Mouse (Mus musculus) adrenal gland (tissue): ENCODE measurements at regions not wholly inside any gene's neighbourhood (a gene's known extent, or its start where the extent isn't known, plus 50 kb on each side); places are given as distances from the start of the nearest gene placed in this dataset.

Source experiments
- intact Hi-C: fragments of 180-260 bp; cut with DNase I; formaldehyde crosslinking; loops from one replicate; pipeline ENCODE4 v1.15.1; 2025

- intact Hi-C loops: no loop called here
Measured at GRCm38 (mm10) chr13:32544986-32545740, 206.6 kb upstream of the Gmds start.

DNA sequence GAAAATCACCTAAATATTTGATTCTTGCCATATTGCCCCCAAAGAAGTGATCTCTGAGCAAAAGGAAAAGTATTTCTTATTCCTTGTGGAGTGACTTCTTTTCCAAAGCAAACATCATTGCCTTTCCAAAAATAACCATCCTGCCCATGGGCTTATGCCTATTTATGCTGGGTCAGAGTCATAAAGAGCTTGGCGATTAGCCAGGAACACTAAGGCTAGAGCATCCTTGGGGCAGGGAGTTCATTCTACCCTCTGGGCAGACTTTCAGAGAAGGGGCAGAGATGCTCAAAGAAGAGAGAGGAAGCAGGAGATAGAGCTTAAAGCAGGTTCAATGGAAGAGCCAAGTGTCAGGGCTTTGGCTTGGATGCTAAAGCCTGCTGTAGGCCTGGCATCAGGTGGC is 203.1 kb upstream of the Gmds start:
- intact Hi-C loops: no loop called here

GRCm38 (mm10) chr13:32536241-32536640 is 197.7 kb upstream of the Gmds start:
- intact Hi-C loops: no loop called here

DNA sequence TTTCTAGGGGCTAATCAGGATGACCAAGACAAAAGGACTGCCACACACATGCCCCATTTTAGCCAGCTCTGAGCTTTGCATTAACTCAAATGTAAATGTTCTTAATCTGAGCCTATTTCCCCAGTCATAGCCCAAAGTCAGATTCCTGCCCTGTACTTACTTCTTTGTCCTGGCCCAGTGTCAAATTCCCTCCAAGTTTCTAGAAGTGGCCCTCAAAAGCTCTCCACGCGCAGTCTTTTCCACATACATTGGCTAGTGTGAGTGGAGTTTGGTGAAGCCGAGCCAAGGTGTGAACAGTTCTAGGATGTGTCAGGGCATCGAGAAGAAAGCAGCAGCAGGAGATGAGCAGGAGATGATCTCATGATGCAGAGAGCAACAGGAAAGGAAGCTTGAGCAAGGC is 197.1 kb upstream of the Gmds start:
- intact Hi-C loops: no loop called here

- intact Hi-C loops: no loop called here
Measured at GRCm38 (mm10) chr13:32530926-32531512, 192.5 kb upstream of the Gmds start.

- intact Hi-C loops: no loop called here
Measured at GRCm38 (mm10) chr13:32518611-32519344, 180.2 kb upstream of the Gmds start.

DNA sequence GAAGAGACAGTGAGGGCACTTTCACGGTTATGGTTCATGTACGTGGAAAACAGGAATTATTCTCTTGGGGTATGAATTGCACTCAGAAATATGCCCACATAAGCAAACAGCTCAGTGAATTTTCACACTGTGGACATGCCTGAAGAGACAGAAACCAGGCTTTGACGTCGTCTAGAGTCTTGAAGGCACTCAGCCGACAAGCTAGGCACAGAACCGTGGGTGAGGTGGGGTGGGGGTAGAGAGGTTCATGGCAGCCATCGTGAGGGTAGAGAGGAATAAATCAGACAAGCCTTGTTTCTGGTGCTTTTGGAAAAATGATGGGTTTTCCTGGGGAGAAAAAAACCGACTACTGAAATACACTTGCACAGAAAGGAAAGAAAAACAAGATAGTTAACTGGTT is 179.0 kb upstream of the Gmds start:
- intact Hi-C loops: no loop called here

DNA sequence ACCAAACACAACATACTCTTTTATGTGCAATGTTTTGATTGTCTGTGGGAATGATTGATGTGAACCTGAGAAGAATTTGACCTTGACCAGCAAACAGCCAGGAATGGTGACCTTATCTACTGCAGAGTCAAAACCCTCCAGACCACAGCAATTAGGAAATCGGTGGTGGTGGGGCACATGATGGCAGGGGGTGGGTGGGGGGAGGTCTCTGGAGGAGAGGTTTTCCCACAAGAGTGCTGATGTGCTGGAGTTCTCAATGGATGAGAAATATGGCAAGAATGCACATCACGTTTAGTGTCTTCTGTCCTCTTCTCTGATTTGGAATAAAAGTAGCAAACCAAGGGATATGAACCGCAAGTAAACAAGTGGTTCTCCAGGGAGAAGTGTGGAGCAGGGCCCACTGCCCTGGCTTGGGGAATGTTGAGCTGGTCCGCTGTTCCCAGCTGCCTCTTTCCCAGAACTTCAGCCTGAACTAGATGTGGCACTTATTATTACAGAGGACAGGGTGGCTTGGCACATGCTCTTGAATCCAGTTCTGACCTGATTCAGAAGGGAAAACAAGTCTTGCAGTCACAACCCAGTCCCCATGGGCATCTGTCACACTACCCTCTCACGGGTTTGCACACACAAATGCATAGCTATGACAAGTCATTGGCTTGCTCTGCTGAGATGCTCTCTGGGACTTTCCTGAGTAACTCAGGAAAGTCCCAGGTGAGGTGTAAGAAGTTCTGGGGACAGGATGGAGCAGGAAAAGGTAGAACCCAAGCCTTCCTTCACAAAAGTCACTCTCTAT is 170.9 kb upstream of the Gmds start:
- intact Hi-C loops: no loop called here

DNA sequence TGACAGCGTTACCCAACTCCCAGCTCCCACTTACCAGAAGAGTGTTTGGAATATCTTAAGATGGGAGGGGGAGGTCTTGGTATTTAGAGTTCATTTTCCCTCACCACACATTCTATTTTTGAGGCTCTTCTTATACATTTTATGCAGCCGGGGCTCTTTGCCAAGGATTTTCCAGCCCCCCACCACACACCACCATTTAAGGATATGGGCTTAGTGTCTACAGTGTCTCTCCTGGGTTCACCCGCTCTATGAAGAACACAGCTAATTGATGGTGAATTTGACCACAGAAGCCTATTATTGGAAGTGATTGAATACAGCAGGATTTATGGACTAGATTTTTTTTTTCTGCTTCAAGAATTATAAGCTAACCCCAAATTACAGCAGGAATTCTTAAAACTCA is 169.9 kb upstream of the Gmds start:
- intact Hi-C loops: no loop called here

DNA sequence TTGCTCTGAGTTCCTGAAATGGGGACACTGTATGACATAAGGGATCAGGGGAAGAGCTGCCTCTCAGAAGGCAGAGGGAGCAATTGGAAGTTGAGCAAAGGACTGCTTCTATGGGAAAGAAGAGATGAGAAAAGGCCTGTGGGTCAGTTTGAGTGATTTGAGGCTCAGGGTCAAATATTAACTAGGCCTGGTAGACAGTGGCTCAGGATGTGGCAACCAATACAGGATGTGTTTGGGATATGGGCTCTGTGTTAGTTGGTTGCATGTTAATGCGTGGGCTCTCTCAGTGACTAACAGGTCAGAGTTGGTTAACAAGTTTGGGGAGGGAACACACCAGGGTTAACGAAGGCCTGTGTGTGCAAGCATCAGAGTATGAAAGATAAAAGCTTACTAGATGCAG is 169.3 kb upstream of the Gmds start:
- intact Hi-C loops: no loop called here

- intact Hi-C loops: loop anchor here (10.0 kb wide), 1 partner anchor 283 kb away; no protein-coding TSS in a partner anchor
Measured at GRCm38 (mm10) chr13:32498205-32498790, 159.8 kb upstream of the Gmds start.

GRCm38 (mm10) chr13:32496263-32496662 is 157.7 kb upstream of the Gmds start:
- intact Hi-C loops: loop anchor here (10.0 kb wide), 1 partner anchor 281 kb away; no protein-coding TSS in a partner anchor

GRCm38 (mm10) chr13:32495063-32495462 is 156.5 kb upstream of the Gmds start:
- intact Hi-C loops: loop anchor here (10.0 kb wide), 1 partner anchor 280 kb away; no protein-coding TSS in a partner anchor

GRCm38 (mm10) chr13:32493806-32494205 is 155.3 kb upstream of the Gmds start:
- intact Hi-C loops: loop anchor here (2.0 to 10.0 kb wide), 3 partner anchors 181 to 692 kb away; no protein-coding TSS in a partner anchor

DNA sequence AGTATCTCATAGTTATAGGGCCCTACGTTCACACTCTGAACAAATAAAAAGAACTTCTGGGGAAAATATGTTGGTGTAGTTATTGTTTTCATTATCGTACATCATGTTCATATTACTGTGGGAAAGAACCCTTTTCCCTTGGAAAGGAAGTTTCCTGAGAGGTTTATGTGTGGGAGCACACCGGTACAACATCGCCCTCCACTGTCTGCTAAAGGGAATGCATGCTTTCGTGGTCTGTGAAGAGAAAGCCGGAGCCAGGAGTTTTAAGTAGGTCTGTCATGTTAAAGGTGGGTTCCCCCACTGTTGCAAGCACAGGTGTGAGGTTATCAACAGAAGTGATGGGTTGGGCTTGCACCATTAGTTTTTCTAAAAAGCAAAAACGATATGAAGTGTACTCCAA is 154.8 kb upstream of the Gmds start:
- intact Hi-C loops: loop anchor here (2.0 to 10.0 kb wide), 3 partner anchors 181 to 691 kb away; no protein-coding TSS in a partner anchor

DNA sequence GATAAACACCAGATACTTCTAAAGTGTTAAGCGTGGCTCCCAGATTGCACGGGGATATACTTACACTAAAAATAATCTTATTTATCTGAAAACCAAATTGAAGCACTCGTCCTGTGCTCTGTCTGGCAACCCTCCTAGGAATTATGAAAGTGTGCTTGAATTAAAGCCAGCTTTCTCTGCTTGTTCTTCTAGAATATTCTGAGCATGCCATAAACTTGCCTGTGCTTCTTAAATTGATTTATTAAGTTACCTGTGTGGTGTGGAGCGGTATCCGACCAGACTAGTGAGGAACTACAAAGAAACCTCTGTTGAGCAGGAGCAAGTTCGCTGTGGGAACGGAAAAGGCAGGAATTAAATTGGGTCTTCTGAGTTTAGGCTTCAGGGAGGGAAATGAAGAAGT is 154.0 kb upstream of the Gmds start:
- intact Hi-C loops: loop anchor here (2.0 to 10.0 kb wide), 3 partner anchors 180 to 690 kb away; no protein-coding TSS in a partner anchor

DNA sequence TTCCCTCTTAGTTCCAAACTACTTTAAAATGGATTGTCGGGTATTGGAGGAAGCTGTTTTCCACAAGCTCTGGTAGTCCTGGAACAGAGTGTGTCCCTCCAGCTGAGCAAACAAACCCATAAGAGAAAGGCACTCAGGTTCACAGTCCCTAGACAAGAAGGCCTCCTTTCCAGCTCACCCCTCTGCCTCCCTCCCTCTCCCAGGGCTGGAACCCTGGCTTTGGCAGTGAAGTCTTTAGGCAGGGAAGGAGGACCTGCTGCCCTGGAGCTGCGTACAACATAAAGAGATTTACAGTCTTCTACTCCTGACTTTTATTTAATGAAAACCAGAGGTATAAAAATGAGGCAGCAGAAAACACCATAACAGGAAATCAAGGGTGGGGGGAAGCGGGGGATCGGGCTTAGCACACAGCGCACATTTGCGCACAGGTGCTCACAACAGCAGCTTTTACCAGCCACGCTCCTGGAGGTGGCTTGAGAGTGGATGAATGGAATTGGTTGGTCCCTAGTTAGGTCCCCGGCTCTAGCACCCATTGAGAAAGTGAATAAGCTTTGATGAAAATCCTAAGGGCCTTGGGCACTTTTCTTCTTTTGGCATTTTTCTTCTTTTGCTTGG is 143.0 kb upstream of the Gmds start:
- intact Hi-C loops: no loop called here

DNA sequence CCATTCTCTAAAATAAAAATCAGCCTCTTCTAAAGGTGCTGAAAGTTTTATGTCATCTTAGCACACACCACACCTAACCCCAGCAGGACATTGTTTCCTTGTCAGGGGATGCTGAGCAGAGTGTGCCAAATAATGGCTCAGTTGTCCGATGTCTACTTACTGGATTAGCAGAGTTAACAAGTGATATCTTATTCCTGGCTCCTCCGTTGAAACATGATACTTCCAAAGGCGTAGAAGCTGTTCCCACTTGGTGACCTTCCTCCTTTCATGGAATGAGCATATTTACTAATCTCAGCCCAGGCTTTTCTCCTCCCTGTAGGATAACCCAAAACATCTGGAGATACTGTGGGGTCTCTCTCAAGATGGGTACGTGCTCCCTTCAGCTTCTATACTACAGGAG is 141.5 kb upstream of the Gmds start:
- intact Hi-C loops: no loop called here

GRCm38 (mm10) chr13:32479118-32479818 is 140.7 kb upstream of the Gmds start:
- intact Hi-C loops: no loop called here

DNA sequence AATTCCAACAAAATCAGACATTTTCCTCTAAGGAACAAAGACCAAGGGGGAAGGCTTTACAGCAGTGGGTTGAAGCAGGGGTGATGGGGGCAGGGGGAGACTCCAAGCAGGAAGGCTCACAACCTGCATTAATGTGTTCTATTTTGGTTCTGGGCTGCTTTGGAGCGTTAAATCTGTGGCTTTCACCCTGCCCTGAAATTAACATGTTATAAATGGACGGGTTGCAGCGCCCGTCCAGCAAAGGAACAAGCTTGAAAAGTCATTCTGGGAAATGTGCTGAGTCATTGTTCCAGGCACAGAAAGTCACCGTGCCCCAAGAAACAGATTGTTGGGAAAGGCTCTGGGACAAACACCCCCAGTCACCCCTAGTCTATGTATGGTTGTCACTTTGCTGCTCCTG is 127.2 kb upstream of the Gmds start:
- intact Hi-C loops: no loop called here
